Mouse (Mus musculus): ENCODE data around the gene Lias. TPM values are rescaled to one million over a fixed set of nuclear protein-coding genes. Genes with fewer than 3 reads are reported as not detected.

The Lias gene
- polyA plus RNA-seq, 1 experiment from 2014 or later: 64.1 TPM

DNA sequence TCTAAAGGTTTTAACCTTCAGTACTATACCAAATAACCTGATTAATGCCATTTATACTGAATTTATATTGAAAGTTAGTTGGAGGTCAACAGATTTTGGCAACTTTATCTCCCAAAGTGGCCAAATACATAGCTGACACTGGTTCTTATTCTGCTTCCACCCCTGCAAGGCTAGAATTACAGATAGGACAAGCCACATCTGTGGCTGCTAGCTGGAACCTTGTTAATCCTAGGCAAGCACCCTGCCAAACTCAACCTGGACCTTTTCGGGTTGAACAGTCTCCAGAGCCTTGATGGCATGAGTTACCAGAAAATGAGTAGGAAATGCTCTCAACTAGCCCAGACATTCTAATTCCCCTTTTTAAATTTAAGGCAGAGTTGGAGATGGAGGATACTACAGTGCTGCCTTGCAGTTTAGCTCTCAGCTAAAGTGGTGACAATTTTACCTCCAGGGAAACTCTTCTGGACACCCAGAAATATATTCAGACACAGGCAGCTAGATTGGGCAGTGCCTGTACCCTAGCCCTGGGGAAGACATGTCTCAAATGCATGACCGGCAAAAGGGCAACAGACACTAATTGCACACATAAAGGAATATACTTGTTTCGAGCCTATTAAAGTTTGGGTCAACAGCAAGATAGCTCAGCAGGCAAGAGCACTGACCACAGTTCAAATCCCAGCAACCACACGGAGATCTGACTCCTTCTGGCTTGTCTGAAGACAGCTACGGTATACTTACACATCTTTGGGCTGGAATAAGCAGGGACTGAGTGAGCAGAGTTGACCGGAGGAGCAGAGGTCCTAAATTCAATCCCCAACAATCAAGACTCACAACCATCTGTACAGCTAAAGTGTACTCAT, 4.1 kb upstream of the Lias start:
- no peaks in the 10 kb centered on the region for H3K27me3 ChIP-seq
- H3K9me3 ChIP-seq: no peaks in the 10 kb centered on the region
- H3K9ac ChIP-seq (replicated peaks): no peak overlapping the region
- no peak for ATAC-seq (ENCODE audit: low FRiP score, low read depth)
- H3K27ac ChIP-seq (replicated peaks): no peak overlapping the region
- H3K4me2 ChIP-seq (replicated peaks): no peak overlapping the region
- H3K4me1 ChIP-seq: peaks cover 23% of the 10 kb centered on the region
- peaks cover 35% of the 10 kb centered on the region for H3K36me3 ChIP-seq
- no peak overlapping the region for H3K4me3 ChIP-seq
- 76% methylated on average over 6 of the region's 6 CpGs for WGBS

DNA sequence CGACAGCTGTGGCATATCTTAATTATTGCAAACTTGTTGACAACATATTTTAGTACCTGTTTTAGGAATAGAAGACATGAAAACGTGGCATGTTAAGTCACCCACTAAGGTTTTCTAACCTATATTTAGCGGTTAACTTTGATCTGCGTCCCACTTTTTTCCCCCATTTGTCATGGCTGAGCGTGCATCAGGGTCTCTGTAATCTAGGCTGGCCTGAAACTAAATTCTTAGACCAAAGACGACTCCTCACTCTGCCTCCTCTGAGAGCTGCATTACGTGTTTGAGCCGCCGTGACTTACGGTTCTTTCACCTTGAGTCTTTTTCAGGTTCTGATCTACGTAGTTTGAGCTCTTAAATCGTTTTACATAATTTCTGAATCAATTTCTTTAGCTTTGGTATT, 456 bp downstream of the Lias start:
- peak; percentile 20; the same call in 1 of the 2 replicates for ATAC-seq (ENCODE audit: low FRiP score, low read depth)
- Histone ChIP-seq H3K4me1 (peaks cover 28% of the 10 kb centered on the region), H3K36me3 (peaks cover 49% of the 10 kb centered on the region), H3K4me2 (replicated peaks) (peak overlapping the region; percentile 75), H3K9me3 (no peaks in the 10 kb centered on the region), H3K9ac (replicated peaks) (peak overlapping the region; percentile 63), H3K27me3 (no peaks in the 10 kb centered on the region), H3K27ac (replicated peaks) (0 out of 2 replicates have a peak overlapping the region, but pooled peaks have one; percentile 50), H3K4me3 (peak overlapping the region; percentile 98)
- 4% methylated on average over 12 of the region's 12 CpGs for WGBS

DNA sequence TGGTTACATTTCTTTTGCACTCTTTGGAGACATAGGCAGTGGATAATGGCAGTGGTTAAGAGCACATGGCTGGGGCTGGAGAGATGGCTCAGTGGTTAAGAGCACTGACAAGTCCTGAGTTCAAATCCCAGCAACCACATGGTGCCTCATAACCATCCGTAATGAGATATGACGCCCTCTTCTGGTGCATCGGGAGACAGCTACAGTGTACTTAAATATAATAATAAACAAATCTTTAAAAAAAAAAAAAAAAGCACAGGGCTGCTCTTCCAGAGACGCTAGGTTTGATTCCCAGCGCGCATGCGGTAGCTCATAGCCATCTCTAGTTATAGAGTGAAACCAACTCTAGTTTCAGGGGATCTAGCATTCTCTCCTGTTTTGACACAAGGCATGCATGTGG, 3.1 kb downstream of the Lias start:
- 94% methylated on average over 7 of the region's 7 CpGs for WGBS
- H3K27ac ChIP-seq (replicated peaks): no peak overlapping the region
- no peak for ATAC-seq (ENCODE audit: low FRiP score, low read depth)
- H3K4me2 ChIP-seq (replicated peaks): no peak overlapping the region
- peaks cover 51% of the 10 kb centered on the region for H3K36me3 ChIP-seq
- peaks cover 18% of the 10 kb centered on the region for H3K4me1 ChIP-seq
- H3K27me3 ChIP-seq: no peaks in the 10 kb centered on the region
- no peaks in the 10 kb centered on the region for H3K9me3 ChIP-seq
- no peak overlapping the region for H3K4me3 ChIP-seq
- H3K9ac ChIP-seq (replicated peaks): no peak overlapping the region

DNA sequence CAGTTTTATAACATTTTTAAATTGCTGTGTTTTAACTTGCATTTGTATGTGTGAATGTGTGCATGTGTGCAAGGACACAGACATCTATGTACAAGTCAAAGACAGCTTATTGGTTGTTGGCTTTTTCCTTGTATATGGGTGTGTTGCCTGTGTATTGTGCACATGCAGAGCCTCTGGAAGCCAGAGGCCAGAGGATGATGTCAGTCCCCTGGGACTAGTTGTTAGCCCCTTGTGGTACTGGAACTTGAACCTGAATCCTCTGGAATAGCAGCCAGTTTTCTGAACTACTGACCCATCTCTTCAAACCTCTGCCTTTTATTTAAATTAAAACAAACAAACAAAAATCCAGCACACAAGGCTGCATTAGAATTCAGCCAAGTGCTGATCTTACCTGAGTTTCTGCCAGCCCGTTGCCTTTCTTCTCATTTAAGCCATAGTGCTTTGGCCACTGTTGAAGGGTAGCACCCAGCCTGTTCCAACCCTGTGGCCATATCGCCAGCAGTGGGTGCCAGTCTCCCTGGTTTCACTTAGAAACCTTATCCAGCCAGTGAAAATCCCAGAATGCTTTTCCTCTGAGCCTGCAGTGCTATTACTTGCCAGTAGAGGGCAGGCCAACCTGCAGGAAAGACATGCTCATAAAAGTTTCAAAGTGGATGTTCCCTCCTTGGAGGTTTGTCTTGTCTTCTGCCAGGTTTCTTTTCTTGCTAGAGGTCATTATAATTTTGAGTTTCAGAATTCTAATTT, 10.1 kb downstream of the Lias start:
- Histone ChIP-seq H3K27ac (replicated peaks) (no peak overlapping the region), H3K4me3 (no peak overlapping the region), H3K9ac (replicated peaks) (no peak overlapping the region), H3K4me1 (no peaks in the 10 kb centered on the region), H3K9me3 (no peaks in the 10 kb centered on the region), H3K4me2 (replicated peaks) (no peak overlapping the region), H3K27me3 (no peaks in the 10 kb centered on the region), H3K36me3 (peaks cover 85% of the 10 kb centered on the region)
- peak; percentile 44; the same call in 1 of the 2 replicates for ATAC-seq (ENCODE audit: low FRiP score, low read depth)
- 26% methylated on average over 2 of the region's 2 CpGs for WGBS

DNA sequence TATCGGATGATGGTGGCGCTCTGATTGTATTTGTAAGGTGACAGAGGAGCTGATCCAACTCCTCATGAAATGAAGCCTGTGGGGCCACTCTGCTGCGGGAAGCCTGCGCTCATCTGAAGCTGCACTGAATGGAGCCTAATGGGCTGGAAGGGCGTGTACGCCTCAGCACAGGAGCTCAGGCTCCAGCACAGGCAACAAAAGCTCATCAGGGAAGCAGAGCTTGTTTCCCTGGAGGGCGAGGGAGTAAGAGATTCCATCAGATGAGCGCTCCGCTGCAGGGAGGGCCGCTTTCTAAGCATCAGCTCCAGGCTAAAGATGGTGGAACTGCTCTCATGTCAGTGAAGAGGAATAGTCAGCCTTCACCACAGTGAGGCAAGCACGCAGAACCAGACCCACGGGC, 16.7 kb downstream of the Lias start:
- Histone ChIP-seq H3K9ac (replicated peaks) (peak overlapping the region; percentile 26; the same call in 1 of the 2 replicates), H3K36me3 (peaks cover 63% of the 10 kb centered on the region), H3K4me1 (0 out of 2 replicates have a peak, but pooled peaks cover 5% of the 10 kb centered on the region), H3K4me2 (replicated peaks) (no peak overlapping the region), H3K27ac (replicated peaks) (peak overlapping the region; percentile 27; the same call in 1 of the 2 replicates), H3K4me3 (no peak overlapping the region), H3K27me3 (no peaks in the 10 kb centered on the region), H3K9me3 (no peaks in the 10 kb centered on the region)
- ATAC-seq (ENCODE audit: low FRiP score, low read depth): no peak
- WGBS: 25% methylated on average over 12 of the region's 12 CpGs

DNA sequence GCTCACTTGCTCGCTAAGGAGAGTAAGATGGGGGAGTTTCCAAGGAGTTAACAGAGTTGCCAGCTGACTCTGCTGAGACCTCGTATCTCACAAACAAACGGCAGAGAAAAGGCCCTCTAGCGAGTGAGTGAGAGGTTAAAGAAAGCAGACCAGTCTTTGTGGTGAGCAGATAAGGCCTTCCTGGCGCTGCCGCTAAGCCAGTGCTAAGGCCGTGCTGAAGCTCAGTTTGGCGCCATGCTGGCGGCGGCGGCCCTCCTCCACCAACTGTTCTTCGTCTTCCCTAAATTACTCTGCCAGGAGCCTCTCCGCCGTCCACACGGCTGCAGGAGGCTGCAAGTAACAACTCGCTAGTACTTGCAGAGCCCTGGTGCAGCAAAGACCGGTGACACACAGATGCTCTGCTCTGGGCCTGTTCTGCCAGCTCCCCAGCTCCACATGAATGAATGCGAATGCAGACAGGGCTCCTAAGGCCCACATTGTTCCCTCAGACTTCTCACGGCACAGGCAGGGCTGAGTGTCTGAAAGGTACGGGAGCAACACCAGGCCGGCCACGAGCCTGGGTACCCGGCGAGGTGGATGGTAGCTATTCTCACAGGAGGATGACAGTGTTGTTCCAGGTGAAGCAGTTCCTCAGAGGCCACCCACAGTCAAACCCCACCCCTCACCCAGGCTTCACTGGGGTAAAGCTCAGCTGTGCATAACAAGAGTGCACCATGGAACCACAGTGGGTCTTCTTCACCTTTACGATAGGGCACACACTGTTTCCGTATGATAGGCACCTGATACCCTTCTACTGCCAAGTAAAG, 24.6 kb downstream of the Lias start:
- H3K9me3 ChIP-seq: no peaks in the 10 kb centered on the region
- 0 out of 2 replicates have a peak overlapping the region, but pooled peaks have one; percentile 21 for H3K4me2 ChIP-seq (replicated peaks)
- peaks cover 8% of the 10 kb centered on the region for H3K4me1 ChIP-seq
- peaks cover 45% of the 10 kb centered on the region for H3K36me3 ChIP-seq
- WGBS: 20% methylated on average over 22 of the region's 26 CpGs
- H3K27ac ChIP-seq (replicated peaks): peak overlapping the region; percentile 54
- peak overlapping the region; percentile 46 for H3K9ac ChIP-seq (replicated peaks)
- H3K4me3 ChIP-seq: no peak overlapping the region
- ATAC-seq (ENCODE audit: low FRiP score, low read depth): peak; percentile 30; the same call in 1 of the 2 replicates
- H3K27me3 ChIP-seq: no peaks in the 10 kb centered on the region

DNA sequence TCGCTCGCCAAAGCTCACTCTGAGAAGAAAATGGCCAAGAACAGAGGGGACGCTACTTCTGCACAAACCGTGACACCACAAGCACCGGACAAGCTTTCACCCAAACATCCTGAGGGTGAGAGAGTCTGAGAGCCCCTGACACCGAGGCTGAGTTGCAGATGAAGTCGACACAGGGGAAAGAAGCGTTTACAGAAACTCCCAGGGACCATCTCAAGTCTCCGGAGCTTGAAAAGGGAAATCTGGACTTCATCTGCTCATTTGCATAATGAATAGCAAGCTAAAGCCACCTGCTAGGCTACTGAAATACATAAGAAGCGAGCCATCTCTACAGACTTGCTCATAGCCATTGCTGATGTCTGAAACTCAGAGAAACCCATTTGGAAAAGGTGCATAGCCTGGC, 27.8 kb downstream of the Lias start:
- Histone ChIP-seq H3K9me3 (no peaks in the 10 kb centered on the region), H3K27ac (replicated peaks) (no peak overlapping the region), H3K4me2 (replicated peaks) (no peak overlapping the region), H3K4me1 (peaks cover 8% of the 10 kb centered on the region), H3K27me3 (no peaks in the 10 kb centered on the region), H3K36me3 (peaks cover 59% of the 10 kb centered on the region), H3K9ac (replicated peaks) (no peak overlapping the region), H3K4me3 (no peak overlapping the region)
- WGBS: 85% methylated on average over 10 of the region's 10 CpGs
- no peak for ATAC-seq (ENCODE audit: low FRiP score, low read depth)

DNA sequence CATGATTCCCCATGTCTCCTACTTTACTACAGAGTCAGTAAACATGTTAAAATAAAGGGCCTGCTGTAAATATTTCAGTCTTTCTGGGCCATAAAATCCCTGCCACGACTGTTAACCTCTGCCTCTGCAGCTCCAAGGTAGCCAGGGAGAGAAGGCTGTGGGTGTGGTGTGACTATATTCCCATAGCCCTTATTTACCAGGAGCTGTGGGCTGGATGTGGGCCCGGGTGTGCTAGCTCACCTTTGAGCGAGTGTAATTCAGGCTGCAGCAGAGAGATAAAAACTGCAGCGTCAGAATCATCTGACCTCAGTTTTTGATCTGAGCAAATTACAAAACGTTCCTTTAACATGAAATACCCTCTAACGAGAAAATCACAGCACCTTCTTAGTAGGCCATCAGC, 29.5 kb downstream of the Lias start:
- Histone ChIP-seq H3K4me3 (no peak overlapping the region), H3K9ac (replicated peaks) (no peak overlapping the region), H3K27me3 (no peaks in the 10 kb centered on the region), H3K4me2 (replicated peaks) (no peak overlapping the region), H3K4me1 (peaks cover 3% of the 10 kb centered on the region), H3K36me3 (peaks cover 64% of the 10 kb centered on the region), H3K27ac (replicated peaks) (no peak overlapping the region), H3K9me3 (no peaks in the 10 kb centered on the region)
- 83% methylated on average over 6 of the region's 6 CpGs for WGBS
- no peak for ATAC-seq (ENCODE audit: low FRiP score, low read depth)

DNA sequence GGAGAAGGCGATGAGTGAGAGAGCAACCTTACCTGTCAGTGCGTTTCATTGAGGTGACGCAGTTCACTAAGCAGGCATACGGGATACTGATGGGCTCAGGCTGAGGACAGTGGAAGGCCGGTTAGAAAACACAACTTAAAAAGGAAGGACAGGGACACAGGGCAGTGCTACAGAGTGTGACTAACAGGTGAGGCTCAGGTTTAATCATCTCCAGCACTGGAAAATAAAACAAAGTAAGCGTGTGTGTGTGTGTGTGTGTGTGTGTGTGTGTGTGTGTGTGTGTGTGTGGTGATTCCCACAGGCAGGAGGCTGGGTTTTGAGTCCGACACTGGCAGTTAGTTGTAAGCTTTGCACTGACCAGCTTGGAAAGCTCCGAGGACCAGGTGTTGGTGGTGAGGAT, 31.5 kb downstream of the Lias start:
- Histone ChIP-seq H3K36me3 (peaks cover 60% of the 10 kb centered on the region), H3K4me2 (replicated peaks) (no peak overlapping the region), H3K9ac (replicated peaks) (no peak overlapping the region), H3K27me3 (no peaks in the 10 kb centered on the region), H3K27ac (replicated peaks) (no peak overlapping the region), H3K9me3 (no peaks in the 10 kb centered on the region), H3K4me1 (no peaks in the 10 kb centered on the region), H3K4me3 (no peak overlapping the region)
- WGBS: 95% methylated on average over 8 of the region's 8 CpGs
- no peak for ATAC-seq (ENCODE audit: low FRiP score, low read depth)

DNA sequence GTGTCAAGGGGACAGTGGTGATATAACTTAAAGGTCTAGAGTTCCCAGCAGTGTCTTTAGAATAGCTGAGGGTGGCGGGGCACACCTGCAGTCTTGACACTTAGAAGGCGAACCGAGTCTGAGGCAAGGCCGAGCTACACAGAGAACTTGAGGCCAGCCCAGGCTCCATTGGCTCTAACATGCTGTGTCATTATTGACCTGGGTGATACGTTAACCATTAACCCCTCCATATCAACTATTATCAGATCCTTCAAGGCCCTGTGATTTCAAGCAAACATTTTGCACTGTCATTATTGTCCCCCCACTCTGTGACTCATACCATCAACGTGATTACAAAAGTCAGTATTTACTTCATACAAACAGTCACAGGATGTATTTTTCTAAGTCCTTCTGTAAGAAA, 32.9 kb downstream of the Lias start:
- Histone ChIP-seq H3K4me1 (no peaks in the 10 kb centered on the region), H3K9ac (replicated peaks) (no peak overlapping the region), H3K27me3 (no peaks in the 10 kb centered on the region), H3K27ac (replicated peaks) (no peak overlapping the region), H3K4me2 (replicated peaks) (no peak overlapping the region), H3K9me3 (no peaks in the 10 kb centered on the region), H3K4me3 (no peak overlapping the region), H3K36me3 (peaks cover 56% of the 10 kb centered on the region)
- no peak for ATAC-seq (ENCODE audit: low FRiP score, low read depth)
- WGBS: 92% methylated on average over 6 of the region's 6 CpGs

DNA sequence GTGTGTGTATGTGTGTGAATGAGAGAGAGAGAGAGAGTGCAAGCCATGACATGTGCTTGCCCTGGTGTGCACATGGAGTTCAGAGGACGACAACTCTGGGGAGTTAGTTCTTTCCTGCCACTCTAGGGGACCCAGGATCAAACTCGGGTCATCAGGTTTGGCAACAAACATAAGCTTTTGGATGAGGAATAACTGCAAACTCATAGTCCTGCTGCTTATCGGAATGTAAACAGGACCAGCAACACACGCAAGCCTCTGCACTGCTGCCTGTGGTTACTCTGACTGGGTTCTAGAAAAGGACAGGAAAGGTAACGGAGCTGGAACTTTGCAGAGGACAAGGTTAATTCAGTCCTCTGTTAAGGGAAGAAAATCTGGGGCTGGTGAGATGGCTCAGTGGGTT, 34.0 kb downstream of the Lias start:
- Histone ChIP-seq H3K9me3 (no peaks in the 10 kb centered on the region), H3K36me3 (peaks cover 55% of the 10 kb centered on the region), H3K27me3 (no peaks in the 10 kb centered on the region), H3K9ac (replicated peaks) (no peak overlapping the region), H3K4me3 (no peak overlapping the region), H3K27ac (replicated peaks) (no peak overlapping the region), H3K4me1 (no peaks in the 10 kb centered on the region), H3K4me2 (replicated peaks) (no peak overlapping the region)
- WGBS: 92% methylated on average over 5 of the region's 5 CpGs
- no peak for ATAC-seq (ENCODE audit: low FRiP score, low read depth)

Data from midbrain, embryonic 12.5 days (tissue).